Mouse (Mus musculus) neural tube, embryonic 11.5 days (tissue): ENCODE measurements around the gene Psmc3. TPM values are rescaled to one million over a fixed set of nuclear protein-coding genes. Genes with fewer than 3 reads are reported as not detected.

ENCODE experiments used
- ATAC-seq: fragments of 200-750 bp; cut with Nextera tagmentation; 2 replicates; pipeline ENCODE4 v1.8.0; 2017; ENCODE audit warnings: moderate number of reproducible peaks, mild to moderate bottlenecking, moderate TSS enrichment, moderate library complexity; ENCODE audit not compliant: insufficient read depth, low FRiP score, low TSS enrichment
- DNase-seq: peaks from one replicate; pipeline ENCODE4 v3.0.0-alpha.2; 2015; ENCODE audit warnings: low spot score
- H3K27ac ChIP-seq: fragments of 300-500 bp; sonication (generic); 2 replicates; pipeline ENCODE4 v1.5.1; 2014; ENCODE audit warnings: low read depth, mild to moderate bottlenecking, low read length
- H3K27me3 ChIP-seq: fragments of 300-500 bp; sonication (generic); 2 replicates; pipeline ENCODE4 v1.6.1; 2014; ENCODE audit warnings: mild to moderate bottlenecking, low read length, mixed read lengths; ENCODE audit not compliant: control insufficient read depth, insufficient read depth
- H3K36me3 ChIP-seq: fragments of 300-500 bp; sonication (generic); 2 replicates; pipeline ENCODE4 v1.6.1; 2014; ENCODE audit warnings: mild to moderate bottlenecking, low read length, moderate library complexity, mixed read lengths; ENCODE audit not compliant: control insufficient read depth, insufficient read depth
- H3K4me1 ChIP-seq: fragments of 300-500 bp; sonication (generic); 2 replicates; pipeline ENCODE4 v1.6.1; 2014; ENCODE audit warnings: low read length, mixed read lengths; ENCODE audit not compliant: control insufficient read depth, insufficient read depth
- H3K4me2 ChIP-seq: fragments of 300-500 bp; sonication (generic); 2 replicates; pipeline ENCODE4 v1.6.1; 2014; ENCODE audit warnings: low read depth, mild to moderate bottlenecking, moderate library complexity
- H3K4me3 ChIP-seq: fragments of 300-500 bp; sonication (generic); 2 replicates; pipeline ENCODE4 v1.5.1; 2014; ENCODE audit warnings: low read depth, low read length
- H3K9ac ChIP-seq: fragments of 300-500 bp; sonication (generic); 2 replicates; pipeline ENCODE4 v1.6.1; 2014; ENCODE audit warnings: mild to moderate bottlenecking, low read length
- H3K9me3 ChIP-seq: fragments of 300-500 bp; sonication (generic); 2 replicates; pipeline ENCODE4 v1.6.1; 2016; ENCODE audit warnings: low read length; ENCODE audit not compliant: control insufficient read depth
- WGBS: fragments of 180-500 bp; shearing (Covaris S2); extraction: QIAGEN DNeasy Blood & Tissue Kit; methylation state at CpG from one replicate; pipeline ENCODE4 v1.1.7; 2014; 5-methylcytosine and 5-hydroxymethylcytosine counted together
- polyA plus RNA-seq: library from polyadenylated mRNA; unstranded; fragments of >200 nt; fragmentation: Nextera tagmentation; extraction: Ambion mirVana; gene quantifications from 2 replicates; pipeline ENCODE4 v1.2.1, GENCODE M21; 2014

Psmc3 gene
- polyA plus RNA-seq, 1 experiment from 2014 or later: 387 TPM

GRCm38 (mm10) chr2:91082844-91083243 lies 29.0 kb downstream of the Psmc3 start:
- H3K9ac ChIP-seq: no peak overlapping the region
- H3K27ac ChIP-seq: no peak overlapping the region
- ATAC-seq (no peak), DNase-seq (no peak)
- no peak overlapping the region for H3K4me2 ChIP-seq
- WGBS: 58% methylated on average over 11 of the region's 11 CpGs
- no peaks in the 10 kb centered on the region for H3K27me3 ChIP-seq
- H3K4me3 ChIP-seq: no peak overlapping the region
- H3K9me3 ChIP-seq: no peaks in the 10 kb centered on the region
- H3K4me1 ChIP-seq: no peaks in the 10 kb centered on the region
- H3K36me3 ChIP-seq: no peaks in the 10 kb centered on the region

GRCm38 (mm10) chr2:91083366-91083940 lies 29.6 kb downstream of the Psmc3 start:
- no peak overlapping the region for H3K4me2 ChIP-seq
- no peaks in the 10 kb centered on the region for H3K4me1 ChIP-seq
- no peak for DNase-seq
- no peak for ATAC-seq
- H3K27ac ChIP-seq: no peak overlapping the region
- no peaks in the 10 kb centered on the region for H3K36me3 ChIP-seq
- H3K4me3 ChIP-seq: no peak overlapping the region
- no peak overlapping the region for H3K9ac ChIP-seq
- H3K9me3 ChIP-seq: no peaks in the 10 kb centered on the region
- H3K27me3 ChIP-seq: no peaks in the 10 kb centered on the region
- 53% methylated on average over 1 of the region's 1 CpGs for WGBS

GRCm38 (mm10) chr2:91084179-91084820 lies 30.5 kb downstream of the Psmc3 start:
- no peak for DNase-seq
- no peak overlapping the region for H3K27ac ChIP-seq
- WGBS: 79% methylated on average over 15 of the region's 15 CpGs

GRCm38 (mm10) chr2:91085494-91086391 lies 31.9 kb downstream of the Psmc3 start:
- no peak overlapping the region for H3K9ac ChIP-seq
- no peak overlapping the region for H3K4me3 ChIP-seq
- H3K36me3 ChIP-seq: no peaks in the 10 kb centered on the region
- H3K4me1 ChIP-seq: no peaks in the 10 kb centered on the region
- H3K4me2 ChIP-seq: no peak overlapping the region
- H3K9me3 ChIP-seq: no peaks in the 10 kb centered on the region
- DNase-seq: no peak
- WGBS: 91% methylated on average over 14 of the region's 14 CpGs
- H3K27me3 ChIP-seq: no peaks in the 10 kb centered on the region
- no peak overlapping the region for H3K27ac ChIP-seq
- no peak for ATAC-seq

More at GRCm38 (mm10) chr2:91084179-91084820, 30.5 kb downstream of the Psmc3 start:
- H3K4me2 ChIP-seq: no peak overlapping the region
- H3K9ac ChIP-seq: no peak overlapping the region
- H3K4me1 ChIP-seq: no peaks in the 10 kb centered on the region
- no peaks in the 10 kb centered on the region for H3K9me3 ChIP-seq
- H3K4me3 ChIP-seq: no peak overlapping the region
- no peaks in the 10 kb centered on the region for H3K27me3 ChIP-seq
- no peaks in the 10 kb centered on the region for H3K36me3 ChIP-seq
- ATAC-seq: no peak

GRCm38 (mm10) chr2:91086392-91087237 lies 32.8 kb downstream of the Psmc3 start:
- ATAC-seq (no peak), DNase-seq (no peak)
- no peaks in the 10 kb centered on the region for H3K4me1 ChIP-seq
- 70% methylated on average over 9 of the region's 9 CpGs for WGBS
- no peak overlapping the region for H3K4me3 ChIP-seq
- H3K36me3 ChIP-seq: no peaks in the 10 kb centered on the region
- no peak overlapping the region for H3K27ac ChIP-seq
- no peaks in the 10 kb centered on the region for H3K9me3 ChIP-seq
- H3K9ac ChIP-seq: no peak overlapping the region
- H3K27me3 ChIP-seq: no peaks in the 10 kb centered on the region
- H3K4me2 ChIP-seq: no peak overlapping the region

DNA sequence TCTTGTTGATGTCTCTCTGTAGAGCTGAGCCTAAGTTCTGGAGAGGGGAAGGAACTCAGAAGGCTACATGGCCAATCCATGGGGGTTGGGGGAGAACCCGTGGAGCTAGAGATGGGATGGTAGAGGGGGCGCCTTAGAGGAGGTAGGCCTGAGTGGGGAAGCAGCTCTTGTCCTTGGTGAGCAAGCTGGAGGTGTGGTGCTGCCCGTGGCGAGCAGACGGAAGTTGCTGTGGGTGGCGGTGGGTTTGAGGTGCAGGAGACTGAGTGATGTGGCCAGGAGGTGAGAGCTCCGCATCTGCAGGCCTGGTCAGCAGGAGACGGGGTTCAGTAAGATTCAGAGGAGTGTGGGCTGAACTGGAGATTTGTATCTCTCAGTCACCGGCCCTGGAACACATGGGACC lies 33.6 kb downstream of the Psmc3 start:
- 85% methylated on average over 9 of the region's 9 CpGs for WGBS
- Histone ChIP-seq H3K9me3 (no peaks in the 10 kb centered on the region), H3K27me3 (no peaks in the 10 kb centered on the region), H3K4me3 (no peak overlapping the region), H3K4me2 (no peak overlapping the region), H3K9ac (no peak overlapping the region), H3K27ac (no peak overlapping the region), H3K36me3 (no peaks in the 10 kb centered on the region), H3K4me1 (no peaks in the 10 kb centered on the region)
- DNase-seq: no peak
- no peak for ATAC-seq

DNA sequence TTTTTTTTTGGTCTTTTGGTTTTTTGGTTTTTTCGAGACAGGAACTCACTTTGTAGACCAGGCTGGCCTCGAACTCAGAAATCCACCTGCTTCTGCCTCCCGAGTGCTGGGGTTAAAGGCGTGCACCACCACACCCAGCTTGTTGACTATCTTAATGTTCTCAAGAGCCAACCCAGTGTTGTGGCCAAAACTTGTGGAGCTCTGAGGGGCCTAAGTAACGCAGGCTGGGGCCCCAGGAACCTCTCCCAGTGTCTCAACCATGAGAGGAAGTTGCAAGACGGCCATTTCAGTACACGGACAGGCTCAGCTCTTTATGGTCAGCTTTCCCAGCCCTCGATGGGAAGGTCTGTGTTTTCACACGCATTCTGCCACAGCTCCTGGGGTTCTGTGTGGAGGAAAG lies 35.2 kb downstream of the Psmc3 start:
- H3K27me3 ChIP-seq: no peaks in the 10 kb centered on the region
- no peaks in the 10 kb centered on the region for H3K4me1 ChIP-seq
- no peak overlapping the region for H3K4me2 ChIP-seq
- H3K27ac ChIP-seq: no peak overlapping the region
- H3K9ac ChIP-seq: no peak overlapping the region
- no peaks in the 10 kb centered on the region for H3K36me3 ChIP-seq
- DNase-seq (no peak), ATAC-seq (no peak)
- 81% methylated on average over 9 of the region's 9 CpGs for WGBS
- no peak overlapping the region for H3K4me3 ChIP-seq
- no peaks in the 10 kb centered on the region for H3K9me3 ChIP-seq

- H3K9ac ChIP-seq: no peak overlapping the region
- H3K4me1 ChIP-seq: no peaks in the 10 kb centered on the region
- no peaks in the 10 kb centered on the region for H3K27me3 ChIP-seq
- H3K36me3 ChIP-seq: no peaks in the 10 kb centered on the region
- 82% methylated on average over 6 of the region's 6 CpGs for WGBS
- H3K4me2 ChIP-seq: no peak overlapping the region
- DNase-seq: no peak
- H3K4me3 ChIP-seq: no peak overlapping the region
- H3K27ac ChIP-seq: no peak overlapping the region
- H3K9me3 ChIP-seq: no peaks in the 10 kb centered on the region
- no peak for ATAC-seq
These were observed 36.4 kb downstream of the Psmc3 start for GRCm38 (mm10) chr2:91090208-91090607.
